Mouse (Mus musculus) embryo, embryonic 11.5 days (tissue): Measurements from ENCODE around the gene Ephb1.

Experiments
- DNase-seq: peaks from one replicate; pipeline ENCODE4 v3.0.0-alpha.2; 2012; ENCODE audit warnings: low read depth, low spot score

The Ephb1 gene

DNA sequence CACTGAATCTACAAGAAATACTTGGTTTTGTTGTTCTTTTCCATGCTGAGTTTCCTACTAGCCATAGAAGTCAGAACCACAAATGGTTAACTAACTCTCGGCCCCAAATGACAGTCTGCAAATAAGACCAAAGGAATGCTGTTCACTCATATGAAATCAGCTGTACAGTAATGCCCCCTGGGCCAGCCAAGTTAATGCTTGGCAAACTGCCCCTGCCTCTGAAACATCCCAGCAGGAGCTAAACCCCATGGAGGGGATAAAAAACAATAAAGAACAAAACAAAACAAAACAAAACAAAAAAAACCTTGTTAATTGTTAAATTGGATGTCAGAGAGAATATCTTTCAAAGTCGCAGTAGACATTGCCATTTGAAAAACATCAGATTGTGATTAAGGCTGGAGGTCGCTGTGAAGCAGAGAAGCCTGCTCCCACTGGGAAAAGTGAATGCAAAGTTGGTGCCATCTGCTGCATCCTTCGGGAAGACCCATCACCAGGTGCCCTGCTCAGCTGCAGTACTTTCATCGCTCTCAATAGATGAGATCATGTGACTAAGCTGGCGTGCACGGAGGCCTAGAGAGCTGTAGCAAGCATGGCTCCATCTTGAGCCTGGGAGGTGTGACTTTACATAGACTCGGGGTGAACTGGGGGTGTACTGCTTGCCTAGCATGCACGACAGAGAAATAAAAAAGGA, 443.2 kb downstream of the Ephb1 start:
- no peak for DNase-seq

DNA sequence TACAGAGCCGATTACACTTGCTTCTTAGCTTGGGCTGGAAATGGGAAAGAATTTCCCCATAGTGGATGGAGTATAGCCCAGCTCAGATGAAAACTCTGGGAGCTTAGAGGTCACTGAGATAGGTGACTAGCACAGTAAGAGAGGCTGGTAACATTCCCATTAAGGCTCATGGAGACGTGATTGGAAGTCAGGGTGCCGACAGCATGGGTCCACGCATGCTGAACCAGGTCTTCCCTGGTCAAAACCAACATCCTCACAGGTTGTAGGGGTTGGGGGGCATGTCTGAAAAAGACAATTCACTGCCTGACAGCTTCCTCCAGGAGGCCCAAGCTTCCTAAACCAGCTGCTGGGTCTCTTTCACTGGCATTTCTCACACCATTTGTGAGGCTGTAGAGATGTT, 445.0 kb downstream of the Ephb1 start:
- DNase-seq, result no peak

DNA sequence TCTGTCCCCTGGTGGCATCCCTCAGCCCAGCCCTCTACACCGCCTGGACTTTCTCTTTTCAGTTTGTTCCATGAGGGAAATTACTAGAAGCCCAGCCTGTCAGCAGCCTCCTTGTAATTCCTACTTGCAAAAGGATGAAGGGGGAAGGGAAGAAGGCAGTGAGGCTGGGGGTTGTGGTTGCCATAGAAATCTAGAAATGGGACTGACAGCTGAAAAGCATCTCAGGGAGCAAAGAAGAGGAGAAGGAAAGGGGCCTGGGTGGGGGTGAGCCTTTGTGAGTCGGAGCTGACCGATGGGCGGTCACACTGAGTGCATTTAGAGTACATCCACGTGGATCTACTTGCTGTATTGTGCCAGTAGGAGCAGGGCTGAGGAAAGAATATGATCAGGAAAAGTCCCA, 445.6 kb downstream of the Ephb1 start:
- DNase-seq, result no peak

GRCm38 (mm10) chr9:101907747-101908255, 446.7 kb downstream of the Ephb1 start:
- DNase-seq, result no peak

DNA sequence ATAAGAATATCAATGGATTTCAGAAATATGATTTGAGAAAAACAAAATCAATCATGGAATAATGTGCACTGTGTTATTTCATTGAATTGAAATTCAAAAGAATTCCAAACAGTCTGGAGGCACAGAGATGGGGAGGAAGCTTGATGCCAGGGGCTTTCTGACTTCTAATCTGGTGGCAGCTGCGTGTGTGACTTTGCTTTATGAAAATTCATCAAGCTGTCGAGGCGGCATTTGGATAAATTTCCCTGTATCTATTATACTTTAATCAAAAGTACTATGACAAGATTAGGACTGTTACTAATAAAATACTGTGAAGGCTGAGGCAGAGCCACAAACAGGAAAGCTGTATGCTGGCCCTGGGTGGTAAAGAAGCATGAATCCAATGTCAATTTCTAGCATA, 451.1 kb downstream of the Ephb1 start:
- no peak for DNase-seq

GRCm38 (mm10) chr9:101897851-101898250, 456.6 kb downstream of the Ephb1 start:
- DNase-seq, result no peak

GRCm38 (mm10) chr9:101883295-101883694, 471.2 kb downstream of the Ephb1 start:
- no peak for DNase-seq

DNA sequence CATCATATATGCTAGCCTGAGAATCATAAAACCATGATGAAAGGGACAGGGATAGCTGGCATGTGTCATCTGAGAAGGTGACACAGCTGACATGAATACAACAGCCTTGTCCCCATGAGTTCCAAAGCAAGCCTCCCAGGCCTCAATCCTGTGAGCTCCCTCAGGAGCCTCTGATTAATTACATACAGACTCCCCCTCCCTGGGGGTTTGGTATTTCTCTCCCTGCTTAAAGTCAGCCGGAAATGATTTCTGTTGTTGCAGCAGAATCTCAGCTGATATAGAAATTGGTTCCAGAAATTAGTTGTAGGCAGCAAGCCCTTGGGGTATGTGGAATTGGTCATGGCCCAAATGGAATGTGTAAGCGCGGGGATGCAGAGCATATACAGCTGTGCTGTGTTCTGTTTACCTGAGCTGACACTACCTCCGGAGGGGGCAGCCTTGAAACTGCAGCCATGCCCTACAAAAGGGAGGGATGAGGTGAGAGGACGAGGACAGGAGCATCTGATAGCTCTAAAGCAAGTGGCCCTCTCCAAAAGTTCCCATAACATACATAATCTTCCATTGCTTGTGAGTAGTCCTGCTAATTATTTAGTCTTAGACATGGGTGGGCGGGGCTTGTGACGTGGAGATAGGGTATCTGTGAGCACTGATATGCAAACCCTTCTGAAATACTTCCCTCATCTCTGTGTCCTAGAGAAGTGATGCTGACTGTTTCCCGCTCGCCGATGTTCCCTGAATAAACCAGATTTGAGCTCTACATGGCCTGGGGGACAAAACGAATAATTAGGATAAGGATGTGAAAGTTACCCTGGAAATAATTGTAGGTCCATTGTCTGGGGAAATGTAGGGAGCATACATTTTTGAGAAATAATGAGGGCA, 477.1 kb downstream of the Ephb1 start:
- no peak for DNase-seq

- DNase-seq, result no peak
Measured at GRCm38 (mm10) chr9:101875306-101875705, 479.2 kb downstream of the Ephb1 start.
